Mouse (Mus musculus): ENCODE results near the gene Yipf6. TPM values are rescaled to one million over a fixed set of nuclear protein-coding genes. Genes with fewer than 3 reads are reported as not detected.

Yipf6 gene
- total RNA-seq (2023), result 10.5 and 12.8 TPM in 2 replicates

GRCm38 (mm10) chrX:98936101-98936500 is at the start of gene Yipf6:
TSS of gene Yipf6 (plus strand) at chrX:98936316.

GRCm38 (mm10) chrX:98890406-98891116 is 45.6 kb upstream of the Yipf6 start, which contains the start of gene Ophn1:
TSS of gene Ophn1 (minus strand) at chrX:98891025.

Other genes with a start within 250 kb of the Yipf6 start
- gene Ophn1, start 45.3 kb upstream of the Yipf6 start, total RNA-seq (2023), result 1.9 and 3.6 TPM in 2 replicates
- gene Stard8, start 66.9 kb downstream of the Yipf6 start, total RNA-seq (2023), result 16.3 and 26.2 TPM in 2 replicates
- gene Efnb1, start 199.8 kb downstream of the Yipf6 start, total RNA-seq (2023), result 1.8 and 2.1 TPM in 2 replicates